Mouse (Mus musculus): ENCODE measurements around the gene Scmh1.

DNA sequence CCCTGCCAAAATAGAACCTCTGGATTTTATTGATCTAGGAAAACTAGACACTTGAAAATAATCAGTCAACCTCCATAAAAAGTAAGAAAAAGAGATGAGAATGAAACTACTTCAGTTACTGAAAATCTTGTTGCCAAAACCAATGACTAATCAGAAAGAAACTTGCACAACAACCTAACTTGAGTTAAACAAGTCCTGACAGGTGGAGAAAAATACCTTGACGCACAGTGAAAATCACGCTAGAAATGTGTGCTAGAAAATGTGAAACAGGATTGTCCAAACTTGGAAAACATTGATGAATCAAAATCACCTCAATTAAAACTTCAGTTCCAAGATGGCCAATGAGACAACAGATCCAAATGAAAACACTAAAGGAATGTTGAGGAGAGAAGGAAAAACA, 67.9 kb downstream of the Scmh1 start:
- TF ChIP-seq CTCF (IDR thresholded peaks at IDR 0.05) (no peak), POLR2A (IDR thresholded peaks at IDR 0.05; ENCODE audit: insufficient read depth, low read depth, low read length) (no peak), EP300 (IDR thresholded peaks at IDR 0.05; ENCODE audit: insufficient read depth, low read depth, low read length) (no peak)
